Mouse (Mus musculus): Measurements from ENCODE around the gene Ccdc149. TPM values are rescaled to one million over a fixed set of nuclear protein-coding genes. Genes with fewer than 3 reads are reported as not detected.

The Ccdc149 gene
- polyA plus RNA-seq, 1 experiment = 0.30 TPM

GRCm38 (mm10) chr5:52367866-52368840, 103.2 kb downstream of the Ccdc149 start:
- no peak for DNase-seq
- no peaks in the 10 kb centered on the region for H3K36me3 ChIP-seq (ENCODE audit: control insufficient read depth, insufficient read depth, low read length)
- H3K4me3 ChIP-seq (ENCODE audit: control insufficient read depth, insufficient read depth, low read length) = no peak overlapping the region
- no peak overlapping the region for H3K27ac ChIP-seq (ENCODE audit: control insufficient read depth, insufficient read depth, low read length)
- H3K27me3 ChIP-seq (ENCODE audit: control insufficient read depth, insufficient read depth, low read length) = no peaks in the 10 kb centered on the region
- WGBS = 62% methylated on average over 63 of the region's 63 CpGs
- H3K4me1 ChIP-seq (replicated peaks; ENCODE audit: control insufficient read depth, insufficient read depth, low read length) = no peaks in the 10 kb centered on the region
- TF ChIP-seq CTCF (IDR thresholded peaks at IDR 0.05; ENCODE audit: borderline replicate concordance, control insufficient read depth, extremely low read depth, insufficient read depth, low read length, poor library complexity) (no peak), POLR2A (IDR thresholded peaks at IDR 0.05; ENCODE audit: control insufficient read depth, extremely low read depth, insufficient read depth, low read length, poor library complexity) (no peak)

GRCm38 (mm10) chr5:52366661-52367060, 104.7 kb downstream of the Ccdc149 start:
- WGBS = 32% methylated on average over 2 of the region's 2 CpGs
- H3K36me3 ChIP-seq (ENCODE audit: control insufficient read depth, insufficient read depth, low read length) = no peaks in the 10 kb centered on the region
- TF ChIP-seq POLR2A (IDR thresholded peaks at IDR 0.05; ENCODE audit: control insufficient read depth, extremely low read depth, insufficient read depth, low read length, poor library complexity) = no peak
- no peak for TF ChIP-seq CTCF (IDR thresholded peaks at IDR 0.05; ENCODE audit: borderline replicate concordance, control insufficient read depth, extremely low read depth, insufficient read depth, low read length, poor library complexity)

GRCm38 (mm10) chr5:52365930-52366329, 105.4 kb downstream of the Ccdc149 start:
- DNase-seq = no peak
- Histone ChIP-seq H3K4me1 (replicated peaks; ENCODE audit: control insufficient read depth, insufficient read depth, low read length) (no peaks in the 10 kb centered on the region), H3K36me3 (ENCODE audit: control insufficient read depth, insufficient read depth, low read length) (no peaks in the 10 kb centered on the region), H3K27me3 (ENCODE audit: control insufficient read depth, insufficient read depth, low read length) (no peaks in the 10 kb centered on the region), H3K27ac (ENCODE audit: control insufficient read depth, insufficient read depth, low read length) (no peak overlapping the region), H3K4me3 (ENCODE audit: control insufficient read depth, insufficient read depth, low read length) (no peak overlapping the region)
- no peak for TF ChIP-seq CTCF (IDR thresholded peaks at IDR 0.05; ENCODE audit: borderline replicate concordance, control insufficient read depth, extremely low read depth, insufficient read depth, low read length, poor library complexity)
- no peak for TF ChIP-seq POLR2A (IDR thresholded peaks at IDR 0.05; ENCODE audit: control insufficient read depth, extremely low read depth, insufficient read depth, low read length, poor library complexity)
- 98% methylated on average over 5 of the region's 5 CpGs for WGBS

More at GRCm38 (mm10) chr5:52366661-52367060, 104.7 kb downstream of the Ccdc149 start:
- H3K4me3 ChIP-seq (ENCODE audit: control insufficient read depth, insufficient read depth, low read length) = no peak overlapping the region
- H3K4me1 ChIP-seq (replicated peaks; ENCODE audit: control insufficient read depth, insufficient read depth, low read length) = no peaks in the 10 kb centered on the region
- no peaks in the 10 kb centered on the region for H3K27me3 ChIP-seq (ENCODE audit: control insufficient read depth, insufficient read depth, low read length)
- H3K27ac ChIP-seq (ENCODE audit: control insufficient read depth, insufficient read depth, low read length) = no peak overlapping the region
- no peak for DNase-seq

GRCm38 (mm10) chr5:52364521-52364920, 106.8 kb downstream of the Ccdc149 start:
- H3K4me1 ChIP-seq (replicated peaks; ENCODE audit: control insufficient read depth, insufficient read depth, low read length) = no peaks in the 10 kb centered on the region
- DNase-seq = no peak
- no peaks in the 10 kb centered on the region for H3K27me3 ChIP-seq (ENCODE audit: control insufficient read depth, insufficient read depth, low read length)
- no peak overlapping the region for H3K27ac ChIP-seq (ENCODE audit: control insufficient read depth, insufficient read depth, low read length)
- no peak for TF ChIP-seq POLR2A (IDR thresholded peaks at IDR 0.05; ENCODE audit: control insufficient read depth, extremely low read depth, insufficient read depth, low read length, poor library complexity)
- no peak overlapping the region for H3K4me3 ChIP-seq (ENCODE audit: control insufficient read depth, insufficient read depth, low read length)
- 89% methylated on average over 5 of the region's 5 CpGs for WGBS
- no peaks in the 10 kb centered on the region for H3K36me3 ChIP-seq (ENCODE audit: control insufficient read depth, insufficient read depth, low read length)

- Histone ChIP-seq H3K4me1 (replicated peaks; ENCODE audit: control insufficient read depth, insufficient read depth, low read length) (no peaks in the 10 kb centered on the region), H3K36me3 (ENCODE audit: control insufficient read depth, insufficient read depth, low read length) (no peaks in the 10 kb centered on the region), H3K4me3 (ENCODE audit: control insufficient read depth, insufficient read depth, low read length) (no peak within 1 kb of the TSS), H3K27ac (ENCODE audit: control insufficient read depth, insufficient read depth, low read length) (no peak within 1 kb of the TSS), H3K27me3 (ENCODE audit: control insufficient read depth, insufficient read depth, low read length) (no peaks in the 10 kb centered on the region)
- no peak for DNase-seq
- TF ChIP-seq CTCF (IDR thresholded peaks at IDR 0.05; ENCODE audit: borderline replicate concordance, control insufficient read depth, extremely low read depth, insufficient read depth, low read length, poor library complexity) = no peak
- TF ChIP-seq POLR2A (IDR thresholded peaks at IDR 0.05; ENCODE audit: control insufficient read depth, extremely low read depth, insufficient read depth, low read length, poor library complexity) = no peak
- WGBS = 58% methylated on average over 11 of the region's 11 CpGs
These were observed 107.7 kb downstream of the Ccdc149 start, which contains the start of gene Sod3 for GRCm38 (mm10) chr5:52363468-52364150. Sod3 (plus strand) TSS chr5:52363791.

GRCm38 (mm10) chr5:52362776-52363467, 108.4 kb downstream of the Ccdc149 start:
- WGBS = 87% methylated on average over 6 of the region's 6 CpGs
- TF ChIP-seq CTCF (IDR thresholded peaks at IDR 0.05; ENCODE audit: borderline replicate concordance, control insufficient read depth, extremely low read depth, insufficient read depth, low read length, poor library complexity) = no peak
- no peak for TF ChIP-seq POLR2A (IDR thresholded peaks at IDR 0.05; ENCODE audit: control insufficient read depth, extremely low read depth, insufficient read depth, low read length, poor library complexity)
- no peak overlapping the region for H3K27ac ChIP-seq (ENCODE audit: control insufficient read depth, insufficient read depth, low read length)

More at GRCm38 (mm10) chr5:52362776-52363467, 108.4 kb downstream of the Ccdc149 start:
- Histone ChIP-seq H3K27me3 (ENCODE audit: control insufficient read depth, insufficient read depth, low read length) (no peaks in the 10 kb centered on the region), H3K36me3 (ENCODE audit: control insufficient read depth, insufficient read depth, low read length) (no peaks in the 10 kb centered on the region), H3K4me1 (replicated peaks; ENCODE audit: control insufficient read depth, insufficient read depth, low read length) (no peaks in the 10 kb centered on the region), H3K4me3 (ENCODE audit: control insufficient read depth, insufficient read depth, low read length) (no peak overlapping the region)
- DNase-seq = no peak

Measured in thymus, adult 2 months (tissue).